Mouse (Mus musculus): ENCODE results near the gene Slc9b1.

DNA sequence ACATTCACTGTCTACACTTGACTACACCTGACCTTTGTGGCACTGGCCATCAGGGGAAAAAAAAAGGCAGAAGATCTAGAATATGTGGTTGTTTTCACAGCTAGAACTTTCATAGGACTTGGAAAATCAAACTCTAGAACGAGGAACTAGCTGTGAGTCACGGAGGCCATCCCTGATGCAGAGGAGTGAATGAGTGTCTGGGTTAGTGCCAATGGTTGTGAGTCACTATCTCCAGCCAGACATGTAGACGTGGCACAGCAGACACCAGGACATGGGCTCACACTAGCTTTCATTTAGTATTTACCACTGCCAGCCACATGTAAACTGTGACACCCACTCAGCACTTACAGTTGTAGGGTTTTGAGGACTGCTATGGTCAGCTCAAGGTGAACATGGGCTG, 49.3 kb upstream of the Slc9b1 start:
- TF ChIP-seq CTCF (IDR thresholded peaks at IDR 0.05; ENCODE audit: insufficient read depth, low read depth, low read length): no peak
- TF ChIP-seq POLR2A (IDR thresholded peaks at IDR 0.05; ENCODE audit: insufficient read depth, low read depth, low read length): no peak

All from olfactory bulb, adult 2 months (tissue).